Mouse (Mus musculus) neural tube, embryonic 10.5 days (tissue): ENCODE data around the gene Knop1.

ENCODE experiments used
- DNase-seq: peaks from one replicate; pipeline ENCODE4 v3.0.0-alpha.2; 2017; ENCODE audit warnings: low spot score; ENCODE audit errors: extremely low spot score

Gene Knop1

DNA sequence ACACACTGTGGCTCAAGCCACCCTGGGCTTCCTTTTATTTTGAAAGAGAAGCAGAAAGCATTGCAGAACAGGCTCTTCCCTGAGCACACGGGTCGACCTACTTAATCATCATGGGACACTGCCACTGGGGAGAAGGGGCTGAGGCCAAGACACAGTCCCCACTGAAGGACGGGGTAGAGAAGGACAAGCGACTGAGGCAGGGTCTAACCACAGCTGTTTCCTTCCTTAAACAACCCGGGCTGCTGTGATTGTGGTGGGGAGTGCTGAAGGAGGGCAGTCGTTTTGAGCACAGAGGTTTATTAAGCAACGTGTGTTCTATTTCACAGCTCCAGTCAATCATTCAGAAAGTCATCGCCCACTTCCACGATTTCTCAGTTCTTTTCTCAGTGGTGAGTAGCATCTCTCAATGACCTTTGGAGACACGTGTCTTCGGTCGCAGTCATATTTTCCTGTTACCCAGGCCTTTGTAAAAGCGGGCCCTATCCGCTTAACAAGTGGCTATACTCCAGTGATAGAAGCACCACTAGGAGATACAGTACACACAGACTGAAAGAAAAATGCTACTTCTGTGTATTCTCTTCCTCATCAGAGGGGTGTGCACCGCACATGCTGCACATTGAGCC is 55.8 kb downstream of the Knop1 start:
- DNase-seq = no peak

DNA sequence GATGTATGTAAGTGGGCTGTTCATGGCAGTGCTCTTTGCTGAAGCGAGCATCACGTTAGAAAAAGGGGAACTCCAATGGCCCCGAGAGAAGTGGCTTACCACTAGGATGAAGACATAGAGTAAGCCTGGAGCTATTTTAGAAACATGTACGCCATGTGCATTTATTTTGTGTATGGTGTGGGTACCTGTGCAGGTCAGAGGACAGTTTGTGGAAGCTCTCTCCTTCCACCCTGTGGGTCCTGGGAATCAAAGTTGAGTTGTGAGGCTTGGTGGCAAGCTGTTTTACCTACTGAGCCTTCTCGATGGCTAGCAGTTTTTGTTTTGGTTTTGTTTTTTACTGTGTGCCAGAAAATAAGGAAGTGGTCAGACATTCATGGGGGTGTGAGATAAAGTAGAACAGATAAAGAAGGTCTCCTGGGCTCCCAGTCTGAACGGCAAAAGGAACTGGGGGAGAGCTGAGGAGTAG is 57.9 kb downstream of the Knop1 start:
- no peak for DNase-seq

DNA sequence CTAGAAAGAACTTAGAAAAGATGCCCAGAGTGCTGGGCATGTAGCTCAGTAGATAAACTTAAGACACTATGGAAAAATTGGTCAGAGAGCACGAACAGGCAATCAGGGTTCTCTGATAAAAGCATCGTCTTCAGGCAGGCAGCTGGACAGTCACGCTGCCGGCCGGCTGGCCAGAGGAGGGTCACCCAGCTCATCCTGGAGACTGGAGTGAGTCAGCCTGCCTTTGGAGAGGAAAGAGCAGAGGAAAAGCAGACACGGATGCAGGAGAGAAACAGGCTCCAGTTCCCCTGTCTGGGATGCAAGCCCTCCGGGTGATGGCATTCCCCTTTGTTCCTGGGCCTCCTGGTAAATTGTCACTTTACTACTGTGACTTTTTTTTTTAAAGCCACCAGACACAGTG is 58.5 kb downstream of the Knop1 start:
- DNase-seq = no peak

DNA sequence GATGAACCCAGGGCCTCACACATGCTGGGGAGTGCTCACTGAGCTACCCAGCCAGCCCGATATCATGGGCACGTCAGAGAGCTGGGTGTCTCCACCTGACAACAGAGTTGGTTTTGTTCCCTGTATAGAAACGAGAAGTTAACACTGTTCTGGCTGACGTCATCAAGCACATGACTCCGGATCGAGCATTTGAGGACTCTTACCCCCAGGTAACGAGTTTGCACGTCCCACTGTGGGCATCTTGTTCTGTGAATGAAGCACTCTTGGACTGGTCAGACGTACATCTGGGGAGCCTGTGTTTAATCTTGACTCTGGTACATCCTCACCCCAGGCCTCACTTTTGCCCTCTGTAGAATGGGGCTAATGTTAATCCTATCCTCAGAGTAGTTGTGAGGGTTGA is 59.2 kb downstream of the Knop1 start:
- no peak for DNase-seq

DNA sequence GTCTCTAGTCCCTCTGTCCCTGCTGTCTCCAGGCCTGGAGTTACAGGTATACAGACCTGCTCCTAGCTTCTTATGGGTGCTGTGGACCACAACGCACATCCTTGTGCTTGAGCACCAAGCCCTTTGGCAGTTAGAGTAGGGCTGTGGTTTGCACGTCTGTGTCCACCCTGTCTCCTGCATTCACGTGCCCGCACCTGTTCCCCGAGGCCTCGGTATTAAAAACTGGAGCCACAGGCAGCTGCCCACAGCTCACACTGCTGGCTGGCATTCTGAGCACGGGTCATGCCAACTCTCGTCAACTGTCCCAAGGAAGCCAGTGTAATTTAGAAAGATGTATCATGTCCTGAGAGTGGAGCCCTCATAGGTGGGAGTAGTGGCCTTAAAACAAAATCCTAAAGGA is 60.3 kb downstream of the Knop1 start:
- no peak for DNase-seq

DNA sequence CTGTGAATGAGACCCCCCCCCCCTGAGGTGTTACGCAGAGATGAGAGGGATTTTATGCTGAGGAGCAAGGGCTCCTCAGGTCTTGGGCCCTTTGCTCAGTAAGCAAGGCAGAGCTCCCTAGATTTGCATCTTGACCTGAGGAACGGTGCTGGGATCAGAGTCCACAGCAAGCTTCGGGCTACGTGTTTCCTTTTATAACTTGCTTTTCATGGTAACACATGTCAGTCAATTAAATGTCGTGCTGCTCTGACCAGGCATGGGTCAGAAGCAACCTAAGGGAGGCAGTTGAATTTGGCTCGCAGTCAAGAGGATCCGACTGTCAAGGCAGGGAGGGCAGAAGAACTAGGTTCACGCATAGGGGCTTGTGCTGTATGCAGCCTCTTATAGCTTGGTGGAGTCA is 62.2 kb downstream of the Knop1 start:
- DNase-seq = no peak
